ENCODE assay signal across 11 mouse cellular contexts in genomic region chrX:64277991-64278301, GRCm38 (mm10). TPM values are rescaled to one million over a fixed set of nuclear protein-coding genes. Genes with fewer than 3 reads are reported as not detected.
DNase-seq lines count a peak whose midpoint lies in the region; ATAC-seq and TF ChIP-seq lines count a peak whose summit lies in the region.
"Had no signal": no experiment of that assay in that cellular context is flagged by ENCODE, and none has a peak within 500 bp of the region (broad histone marks: within the 10 kb centered on the region; RNA-seq: fewer than 3 reads in every experiment).

No protein-coding gene starts in this region.

- ATAC-seq in cerebellum, adult (ENCODE audit: insufficient number of reproducible peaks, low FRiP score, low TSS enrichment): no peak
- ATAC-seq in stomach, embryonic 14.5 days (ENCODE audit: insufficient number of reproducible peaks, insufficient read depth, low FRiP score, low read depth): no peak
- no peak for ATAC-seq in stomach, postnatal 0 days (ENCODE audit: low FRiP score, low TSS enrichment)
- no peak for ATAC-seq in limb, embryonic 14.5 days (ENCODE audit: low FRiP score, low read depth)
- ATAC-seq in megakaryocyte progenitor cell, adult 5-6 weeks (replicated peaks; ENCODE audit: poor library complexity): no peak

- no peaks in the 10 kb centered on the region for H3K27me3 ChIP-seq in stomach, embryonic 14.5 days (ENCODE audit: control insufficient read depth, insufficient read depth, low read length)
- no peaks in the 10 kb centered on the region for H3K27me3 ChIP-seq in stomach, postnatal 0 days (ENCODE audit: control insufficient read depth, insufficient read depth, low read length)
- no peaks in the 10 kb centered on the region for H3K27me3 ChIP-seq in limb, embryonic 14.5 days (ENCODE audit: control insufficient read depth, insufficient read depth, low read length)

- peak; percentile 27 for DNase-seq in cerebellum, adult 9-11 months
- DNase-seq in stomach, postnatal 0 days (ENCODE audit: low spot score): no peak
- no peak for DNase-seq in limb, embryonic 14.5 days (ENCODE audit: low spot score)
- DNase-seq in layer of hippocampus, adult 2 months (ENCODE audit: low spot score in 2 of 2): no peak
- DNase-seq in ovary, postnatal 14 days (ENCODE audit: low spot score): no peak

- no peak overlapping the region for H3K4me3 ChIP-seq in stomach, embryonic 14.5 days (ENCODE audit: low read depth, low read length)
- no peak overlapping the region for H3K4me3 ChIP-seq in stomach, postnatal 0 days (ENCODE audit: low read depth, low read length)
- no peak overlapping the region for H3K4me3 ChIP-seq in limb, embryonic 14.5 days (replicated peaks; ENCODE audit: low read length)
- no peak overlapping the region; the same call in 1 of the 2 replicates for H3K4me3 ChIP-seq in layer of hippocampus, adult 2 months
- H3K4me3 ChIP-seq: erythroblast, embryonic 14.5 days had no signal

- no peaks in the 10 kb centered on the region for H3K9me3 ChIP-seq in stomach, embryonic 14.5 days (ENCODE audit: control insufficient read depth, low read depth, low read length)
- no peaks in the 10 kb centered on the region for H3K9me3 ChIP-seq in stomach, postnatal 0 days (ENCODE audit: control insufficient read depth, low read length)
- no peaks in the 10 kb centered on the region for H3K9me3 ChIP-seq in limb, embryonic 14.5 days (ENCODE audit: control insufficient read depth, low read length)

- no peaks in the 10 kb centered on the region for H3K4me1 ChIP-seq in stomach, embryonic 14.5 days (ENCODE audit: control insufficient read depth, insufficient read depth, low read length)
- H3K4me1 ChIP-seq in stomach, postnatal 0 days (replicated peaks; ENCODE audit: control insufficient read depth, insufficient read depth): no peaks in the 10 kb centered on the region
- no peaks in the 10 kb centered on the region for H3K4me1 ChIP-seq in limb, embryonic 14.5 days (ENCODE audit: control insufficient read depth, insufficient read depth, low read length)

- TF ChIP-seq EP300 in stomach, postnatal 0 days (optimal IDR thresholded peaks at IDR 0.05): no peak

- H3K36me3 ChIP-seq in stomach, embryonic 14.5 days (ENCODE audit: control insufficient read depth, insufficient read depth, low read length): no peaks in the 10 kb centered on the region
- H3K36me3 ChIP-seq in stomach, postnatal 0 days (ENCODE audit: control insufficient read depth, insufficient read depth, low read length): no peaks in the 10 kb centered on the region
- no peaks in the 10 kb centered on the region for H3K36me3 ChIP-seq in limb, embryonic 14.5 days (ENCODE audit: control insufficient read depth, insufficient read depth, low read length)

- H3K9ac ChIP-seq in stomach, embryonic 14.5 days (replicated peaks; ENCODE audit: low read depth, low read length): no peak overlapping the region
- no peak overlapping the region for H3K9ac ChIP-seq in stomach, postnatal 0 days (ENCODE audit: low read length)
- H3K9ac ChIP-seq in limb, embryonic 14.5 days (ENCODE audit: low read depth, low read length, severe bottlenecking): no peak overlapping the region

- no peak for TF ChIP-seq POLR2A in limb, embryonic 14.5 days (IDR thresholded peaks at IDR 0.05; ENCODE audit: borderline replicate concordance, extremely low read depth, insufficient read depth, insufficient read length)

- 21% methylated on average over 6 of the region's 6 CpGs for WGBS in stomach, embryonic 14.5 days
- 18% methylated on average over 6 of the region's 6 CpGs for WGBS in stomach, postnatal 0 days
- 26% methylated on average over 6 of the region's 6 CpGs for WGBS in limb, embryonic 14.5 days

- no peak for TF ChIP-seq CTCF in stomach, postnatal 0 days (IDR thresholded peaks at IDR 0.05; ENCODE audit: low read depth)
- TF ChIP-seq CTCF in layer of hippocampus, adult 2 months (conservative IDR thresholded peaks at IDR 0.05): no peak

- peak overlapping the region; percentile 61; the same call in 1 of the 2 replicates for H3K4me2 ChIP-seq in stomach, embryonic 14.5 days (replicated peaks; ENCODE audit: low read depth, low read length)
- no peak overlapping the region for H3K4me2 ChIP-seq in stomach, postnatal 0 days (replicated peaks; ENCODE audit: low read depth)
- H3K4me2 ChIP-seq in limb, embryonic 14.5 days (replicated peaks; ENCODE audit: low read depth, low read length, severe bottlenecking): peak overlapping the region; percentile 54; the same call in 1 of the 2 replicates

- H3K27ac ChIP-seq in stomach, embryonic 14.5 days (ENCODE audit: low read length): no peak overlapping the region
- H3K27ac ChIP-seq in stomach, postnatal 0 days (replicated peaks): no peak overlapping the region
- no peak overlapping the region for H3K27ac ChIP-seq in limb, embryonic 14.5 days (replicated peaks; ENCODE audit: low read depth, low read length)
- H3K27ac ChIP-seq in layer of hippocampus, adult 2 months: no peak overlapping the region

RNA-seq across cellular contexts. Expression of gene Slitrk4, which starts 1.1 kb away (rescaled TPM):
- 3.5 and 5.3 TPM in 2 replicates for polyA plus RNA-seq in stomach, embryonic 14.5 days (2014; fragmentation: Nextera tagmentation; extraction: Ambion mirVana)
- polyA plus RNA-seq in stomach, postnatal 0 days (2015; fragmentation: Nextera tagmentation; extraction: Ambion mirVana): 0.34 and 0.64 TPM in 2 replicates
- polyA plus RNA-seq in limb, embryonic 14.5 days (2012; rRNA removed): 1.1 and 1.4 TPM in 2 replicates
- 2.8 and 3.1 TPM in 2 replicates for polyA plus RNA-seq in limb, embryonic 14.5 days (2014; fragmentation: Nextera tagmentation; extraction: Ambion mirVana)
- not detected in 2 replicates for total RNA-seq in megakaryocyte progenitor cell, adult 5-6 weeks (2015)
- total RNA-seq in megakaryocyte progenitor cell, adult 5-6 weeks (2017): not detected in 2 replicates
- 10 to 100 TPM; 43.7 to 44.6 TPM for total RNA-seq in layer of hippocampus, adult 2 months (2021)
- total RNA-seq: megakaryocyte, adult 5-6 weeks had no signal
- polyA plus RNA-seq: erythroblast, embryonic 14.5 days; large intestine, adult 2 months had no signal
